Mouse (Mus musculus): ENCODE results near the gene Selplg.

GRCm38 (mm10) chr5:113855696-113856095, 23.3 kb upstream of the Selplg start:
- TF ChIP-seq CTCF (IDR thresholded peaks at IDR 0.05; ENCODE audit: low read depth, low read length) = no peak
- no peak for TF ChIP-seq GATA1 (IDR thresholded peaks at IDR 0.05; ENCODE audit: borderline replicate concordance, low read length)

Measured in G1E (cell line).